In genomic region chr6:125467301-125467715, GRCm38 (mm10) we compare ENCODE assay signal across 8 mouse cellular contexts. TPM values are rescaled to one million over a fixed set of nuclear protein-coding genes. Genes with fewer than 3 reads are reported as not detected.
A peak's percentile ranks its signal among the peaks of the same experiment; 100 is the strongest.
DNase-seq lines count a peak whose midpoint lies in the region; ATAC-seq and TF ChIP-seq lines count a peak whose summit lies in the region.

No protein-coding gene starts in this region.

- no peaks in the 10 kb centered on the region for H3K27me3 ChIP-seq in lung, postnatal 0 days (replicated peaks; ENCODE audit: insufficient read depth, low read length)
- H3K27me3 ChIP-seq in heart, embryonic 12.5 days (replicated peaks), result no peaks in the 10 kb centered on the region
- no peaks in the 10 kb centered on the region for H3K27me3 ChIP-seq in neural tube, embryonic 12.5 days (replicated peaks)

- peaks cover 9% of the 10 kb centered on the region; the same call in 1 of the 2 replicates for H3K4me1 ChIP-seq in lung, postnatal 0 days (ENCODE audit: insufficient read depth, low read depth, low read length)
- peaks cover 52% of the 10 kb centered on the region for H3K4me1 ChIP-seq in heart, embryonic 12.5 days (replicated peaks)
- peaks cover 13% of the 10 kb centered on the region for H3K4me1 ChIP-seq in neural tube, embryonic 12.5 days

- 65% methylated on average over 16 of the region's 16 CpGs for WGBS in lung, postnatal 0 days
- WGBS in heart, embryonic 12.5 days, result 73% methylated on average over 16 of the region's 16 CpGs
- WGBS in neural tube, embryonic 12.5 days, result 65% methylated on average over 16 of the region's 16 CpGs

- ATAC-seq in lung, postnatal 0 days, result 0 out of 2 replicates have a peak, but pooled peaks have one; percentile 16
- ATAC-seq in heart, embryonic 12.5 days (ENCODE audit: insufficient number of reproducible peaks, low FRiP score), result peak; percentile 62
- ATAC-seq in neural tube, embryonic 12.5 days (ENCODE audit: low FRiP score, low read depth), result peak; percentile 90

- H3K36me3 ChIP-seq in lung, postnatal 0 days (ENCODE audit: insufficient read depth, low read length), result no peaks in the 10 kb centered on the region; the same call in 1 of the 2 replicates
- no peaks in the 10 kb centered on the region; the same call in 1 of the 2 replicates for H3K36me3 ChIP-seq in heart, embryonic 12.5 days
- H3K36me3 ChIP-seq in neural tube, embryonic 12.5 days, result no peaks in the 10 kb centered on the region

- no peak overlapping the region for H3K4me3 ChIP-seq in lung, postnatal 0 days (ENCODE audit: low read depth, low read length)
- H3K4me3 ChIP-seq in heart, embryonic 12.5 days, result no peak overlapping the region
- no peak overlapping the region for H3K4me3 ChIP-seq in neural tube, embryonic 12.5 days

- no peak for DNase-seq in lung, postnatal 0 days (ENCODE audit: low spot score)
- DNase-seq in lung, adult 18-20 months, result no peak
- peak; percentile 33 to 40 for DNase-seq in cerebellum, postnatal 36 days
- peak; percentile 66 to 77 for DNase-seq in layer of hippocampus, postnatal 36 days
- DNase-seq in telencephalon, adult 2 months (ENCODE audit: low read depth, low spot score), result peak; percentile 85
- no peak for DNase-seq in embryo, embryonic 10 days (ENCODE audit: low spot score)

- no peak for TF ChIP-seq EP300 in lung, postnatal 0 days (IDR thresholded peaks at IDR 0.05)

- peak; percentile 59 for TF ChIP-seq CTCF in lung, postnatal 0 days (IDR thresholded peaks at IDR 0.05)

- no peaks in the 10 kb centered on the region for H3K9me3 ChIP-seq in lung, postnatal 0 days (ENCODE audit: low read length)
- H3K9me3 ChIP-seq in heart, embryonic 12.5 days (replicated peaks), result no peaks in the 10 kb centered on the region
- H3K9me3 ChIP-seq in neural tube, embryonic 12.5 days, result no peaks in the 10 kb centered on the region

- no peak overlapping the region for H3K4me2 ChIP-seq in lung, postnatal 0 days (replicated peaks; ENCODE audit: low read depth, low read length)
- H3K4me2 ChIP-seq in heart, embryonic 12.5 days, result no peak overlapping the region
- H3K4me2 ChIP-seq in neural tube, embryonic 12.5 days (replicated peaks), result no peak overlapping the region

- H3K27ac ChIP-seq in lung, postnatal 0 days (ENCODE audit: low read length), result no peak overlapping the region
- peak overlapping the region; percentile 62 for H3K27ac ChIP-seq in heart, embryonic 12.5 days (ENCODE audit: poor library complexity, severe bottlenecking)
- H3K27ac ChIP-seq in neural tube, embryonic 12.5 days, result no peak overlapping the region

- H3K9ac ChIP-seq in lung, postnatal 0 days (replicated peaks; ENCODE audit: low read depth), result no peak overlapping the region
- no peak overlapping the region for H3K9ac ChIP-seq in heart, embryonic 12.5 days
- H3K9ac ChIP-seq in neural tube, embryonic 12.5 days, result no peak overlapping the region

RNA-seq across cellular contexts. Expression of gene Cd9, which starts 27.3 kb away (rescaled TPM):
- polyA plus RNA-seq in lung, postnatal 0 days (2015; fragmentation: Nextera tagmentation; extraction: Ambion mirVana), result 962 and 974 TPM in 2 replicates
- 73.5 and 73.6 TPM in 2 replicates for polyA plus RNA-seq in heart, embryonic 12.5 days (2016; fragmentation: Nextera tagmentation; extraction: Ambion mirVana)
- 10 to 100 TPM; 70.6 to 71.5 TPM for total RNA-seq in layer of hippocampus, postnatal 36 days (2021)
- 44.3 and 51.1 TPM in 2 replicates for polyA plus RNA-seq in neural tube, embryonic 12.5 days (2016; fragmentation: Nextera tagmentation; extraction: Ambion mirVana)

Comparison
In these comparisons a context has a peak if more than half of its experiments do, and no peak if none do; other contexts are left out.
1. ATAC-seq: peak in every context shown above with its lines; median percentile 90 in neural tube, embryonic 12.5 days; 62 in heart, embryonic 12.5 days; 16 in lung, postnatal 0 days.
2. DNase-seq: peak in cerebellum, postnatal 36 days (2 of 2), layer of hippocampus, postnatal 36 days (2 of 2) and telencephalon, adult 2 months (single experiment); none in lung, postnatal 0 days (single experiment), lung, adult 18-20 months (0 of 2) and embryo, embryonic 10 days (single experiment).
3. RNA of gene Cd9, which starts 27.3 kb away (polyA plus RNA-seq): 962 to 974 TPM in lung, postnatal 0 days; 73.5 to 73.6 TPM in heart, embryonic 12.5 days and 44.3 to 51.1 TPM in neural tube, embryonic 12.5 days; every median in the first group is over 10 times any median in the second.